Mouse (Mus musculus): ENCODE data around the gene Akap11.

- 0 out of 2 replicates have a peak, but pooled peaks have one; percentile 26 for TF ChIP-seq CHD2 (IDR thresholded peaks at IDR 0.05; ENCODE audit: low read depth, low read length)
- TF ChIP-seq MAFK (IDR thresholded peaks at IDR 0.05; ENCODE audit: insufficient read depth, low read depth, low read length), result no peak
- no peak for TF ChIP-seq HCFC1 (IDR thresholded peaks at IDR 0.05; ENCODE audit: borderline replicate concordance, insufficient read depth, low read length)
- TF ChIP-seq ZNF384 (IDR thresholded peaks at IDR 0.05; ENCODE audit: low read depth, low read length), result no peak
Measured at GRCm38 (mm10) chr14:78537551-78537950, 943 bp upstream of the Akap11 start.

Data from ES-E14 (cell line).